Mouse (Mus musculus): ENCODE measurements at regions not wholly inside any gene's neighbourhood (a gene's known extent, or its start where the extent isn't known, plus 50 kb on each side); places are given as distances from the start of the nearest gene placed in this dataset.

GRCm38 (mm10) chr4:105656071-105656655 lies 133.5 kb upstream of the Gm12728 start:
- no peak for TF ChIP-seq CTCF (IDR thresholded peaks at IDR 0.05; ENCODE audit: insufficient read depth, low read depth, low read length)
- no peak for TF ChIP-seq POLR2A (IDR thresholded peaks at IDR 0.05; ENCODE audit: insufficient read depth, low read depth, low read length)

All from olfactory bulb, adult 2 months (tissue).